Mouse (Mus musculus) c-Kit-positive CD71-positive TER-119-negative erythroid progenitor cells, embryonic 14.5 days (primary cell): ENCODE data around the gene Gm37240.
A peak's percentile ranks its signal among the peaks of the same experiment; 100 is the strongest.

ENCODE experiments used
- DNase-seq: peaks from one replicate; pipeline ENCODE4 v3.0.0-alpha.2; 2013; ENCODE audit warnings: low read depth

Gene Gm37240

DNA sequence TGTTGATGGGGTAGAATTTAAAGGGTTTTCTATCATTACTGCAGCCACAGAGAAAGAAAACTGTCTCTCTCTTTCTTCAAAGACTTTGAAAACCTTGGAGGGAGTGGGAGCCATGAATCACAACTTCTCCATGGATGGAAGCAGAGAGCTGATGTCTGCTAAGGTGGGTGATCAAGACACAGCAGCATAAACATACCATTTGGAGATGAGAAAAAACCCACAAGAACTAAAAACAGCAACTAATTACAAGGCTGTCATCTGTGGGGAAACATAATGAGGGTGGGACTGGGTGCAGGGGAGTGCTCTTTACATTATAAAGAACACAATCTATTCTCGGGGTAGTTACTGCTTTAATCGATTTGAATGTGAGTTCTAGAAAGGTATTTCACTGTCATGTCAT is 622.4 kb downstream of the Gm37240 start:
- no peak for DNase-seq

DNA sequence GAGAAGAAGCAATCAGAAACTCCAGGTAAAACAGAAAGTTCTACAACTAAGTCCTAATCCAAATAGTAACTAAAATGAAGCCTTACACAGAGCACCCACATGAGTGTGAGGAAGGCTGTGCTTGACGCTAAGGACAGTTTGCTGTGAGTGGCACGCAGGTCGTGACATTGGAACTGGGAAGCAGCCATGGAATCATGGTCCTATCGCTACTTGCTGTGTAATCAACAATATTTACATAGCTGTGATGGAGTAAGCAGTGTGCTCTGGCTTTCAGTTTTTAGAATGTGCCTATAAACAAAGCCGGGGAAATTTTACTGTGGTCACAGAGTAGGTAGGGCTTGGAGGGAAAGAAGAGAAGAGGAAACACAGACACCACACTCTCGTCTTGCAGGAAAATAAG is 622.8 kb downstream of the Gm37240 start:
- DNase-seq = no peak

DNA sequence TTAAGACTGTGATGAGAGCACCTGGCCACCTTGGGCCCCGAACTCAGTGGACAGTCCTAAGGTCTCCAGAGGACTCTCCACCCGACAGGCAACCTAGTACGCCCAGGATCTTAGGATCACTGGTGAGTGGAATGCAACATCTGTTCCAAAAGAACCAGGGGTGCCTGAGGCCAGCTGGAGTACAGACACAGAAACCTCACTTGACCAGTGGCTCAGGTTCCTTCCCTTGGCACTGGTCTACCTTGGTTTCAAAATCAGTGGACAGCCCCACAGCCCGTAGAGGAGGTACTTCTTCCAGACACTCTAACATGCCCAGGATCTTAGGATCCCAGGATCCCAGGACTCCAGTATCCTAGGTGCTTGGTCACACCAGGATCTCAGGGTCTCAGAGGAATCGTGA is 632.8 kb downstream of the Gm37240 start:
- no peak for DNase-seq

DNA sequence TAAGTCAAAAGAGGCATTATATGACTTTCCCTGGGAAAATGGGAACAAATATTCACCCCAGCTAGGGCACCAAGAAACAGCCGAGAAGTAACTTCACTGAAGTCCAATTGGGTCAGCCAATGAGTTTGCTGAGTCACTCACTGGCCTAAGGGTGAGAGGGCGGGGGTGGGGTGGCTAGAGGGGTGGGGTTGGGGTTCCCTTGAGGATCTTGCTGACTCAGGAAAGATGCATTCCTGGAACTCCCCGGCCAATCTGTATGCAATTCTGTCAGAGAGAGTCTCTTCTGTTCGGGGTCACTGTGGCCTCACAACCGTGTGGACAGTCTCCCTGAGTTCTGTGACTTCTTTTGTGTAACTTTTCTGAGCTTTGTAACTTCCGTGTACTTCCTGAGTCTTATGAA is 635.7 kb downstream of the Gm37240 start:
- no peak for DNase-seq

DNA sequence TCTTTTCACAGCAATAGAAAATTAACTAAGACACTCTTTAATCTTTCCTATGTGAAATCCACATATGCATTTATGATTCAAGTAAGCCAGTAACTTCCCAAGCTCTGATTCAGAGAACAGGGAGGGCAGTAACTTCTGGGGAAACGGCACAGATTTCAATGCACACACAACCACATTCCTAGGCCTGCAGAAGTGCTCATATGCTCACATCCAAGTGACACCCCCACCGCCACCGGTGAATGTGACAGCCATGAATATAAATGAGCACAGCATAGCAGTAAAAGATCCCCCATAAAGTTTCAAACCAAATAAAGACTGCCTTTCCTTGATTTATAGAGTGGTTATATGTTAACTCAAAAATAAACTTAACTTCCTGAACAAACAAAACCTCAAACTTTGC is 641.2 kb downstream of the Gm37240 start:
- no peak for DNase-seq

DNA sequence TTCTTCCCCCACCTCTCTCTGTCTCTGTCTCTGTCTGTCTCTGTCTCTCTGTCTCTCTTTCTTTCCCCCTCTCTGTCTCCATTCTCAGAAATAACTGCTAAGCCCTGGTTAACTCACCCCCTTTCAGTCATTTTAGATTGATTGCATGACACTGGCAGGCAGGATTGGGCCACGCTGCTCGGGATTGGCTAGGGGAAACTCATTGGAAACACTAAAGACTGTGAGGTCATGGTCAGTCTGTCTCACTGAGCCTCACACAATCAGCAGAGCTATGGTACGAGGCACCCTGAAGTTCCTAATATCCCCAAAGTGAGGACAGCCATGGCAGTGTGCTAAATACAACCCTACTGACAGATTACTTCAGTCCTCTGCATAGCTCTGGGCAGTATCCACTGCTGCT is 650.8 kb downstream of the Gm37240 start:
- no peak for DNase-seq

DNA sequence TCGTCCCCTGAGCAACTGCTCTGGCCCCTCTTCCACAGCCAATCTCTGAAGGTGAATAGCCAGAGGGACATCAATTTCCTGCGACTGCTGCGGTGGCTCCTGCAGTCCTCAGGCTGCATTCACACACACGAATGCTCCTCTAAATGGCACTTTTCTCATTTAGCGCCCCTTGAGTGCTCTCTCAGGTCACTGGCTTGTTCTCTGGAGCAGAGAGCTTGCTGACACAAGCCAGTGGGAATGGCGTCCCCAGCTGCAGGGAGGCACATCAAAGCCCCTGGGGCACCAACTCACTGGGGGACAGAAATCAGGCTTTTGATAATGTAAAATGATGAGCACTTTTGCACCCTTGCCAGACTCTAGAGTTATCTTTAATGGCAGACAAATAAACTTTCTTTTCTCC is 654.5 kb downstream of the Gm37240 start:
- DNase-seq = no peak

DNA sequence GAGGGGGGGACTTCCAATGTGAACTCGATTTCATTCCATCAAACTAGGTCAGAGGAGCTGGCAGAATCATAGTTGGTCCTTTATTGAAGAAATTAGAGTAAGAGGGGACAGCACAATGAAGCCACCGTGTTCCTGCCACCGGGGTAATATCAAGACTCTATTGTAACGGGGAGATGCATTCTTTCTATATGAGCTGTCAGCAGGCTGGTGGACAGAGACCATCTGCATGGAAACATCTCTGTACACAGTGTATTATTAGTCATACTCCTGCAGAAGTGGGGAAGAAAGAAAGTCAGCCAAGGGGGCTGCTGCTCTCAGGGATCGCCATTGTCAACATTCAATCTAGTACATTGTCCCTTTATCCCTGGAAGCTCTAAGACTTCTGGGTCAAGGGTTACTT is 665.3 kb downstream of the Gm37240 start:
- no peak for DNase-seq

DNA sequence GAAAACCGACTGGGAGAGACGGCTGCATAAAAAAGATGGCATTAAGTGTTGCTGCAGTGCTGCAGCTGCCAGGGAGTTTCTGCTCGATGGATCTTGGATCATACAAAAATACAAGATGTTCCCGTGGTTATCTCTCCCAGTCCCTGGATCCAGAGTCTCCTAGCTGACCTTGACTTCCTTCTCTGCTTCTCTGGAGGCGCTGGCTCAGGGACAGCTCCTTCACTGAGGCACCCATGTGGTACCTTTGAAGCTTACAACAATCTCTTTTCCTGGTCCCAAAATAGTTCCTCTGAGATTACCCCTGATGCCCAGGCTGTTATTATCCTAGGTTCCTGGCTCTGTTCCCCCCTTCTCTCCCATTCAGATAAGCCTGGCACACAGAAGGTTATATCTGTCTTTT is 672.4 kb downstream of the Gm37240 start:
- no peak for DNase-seq

DNA sequence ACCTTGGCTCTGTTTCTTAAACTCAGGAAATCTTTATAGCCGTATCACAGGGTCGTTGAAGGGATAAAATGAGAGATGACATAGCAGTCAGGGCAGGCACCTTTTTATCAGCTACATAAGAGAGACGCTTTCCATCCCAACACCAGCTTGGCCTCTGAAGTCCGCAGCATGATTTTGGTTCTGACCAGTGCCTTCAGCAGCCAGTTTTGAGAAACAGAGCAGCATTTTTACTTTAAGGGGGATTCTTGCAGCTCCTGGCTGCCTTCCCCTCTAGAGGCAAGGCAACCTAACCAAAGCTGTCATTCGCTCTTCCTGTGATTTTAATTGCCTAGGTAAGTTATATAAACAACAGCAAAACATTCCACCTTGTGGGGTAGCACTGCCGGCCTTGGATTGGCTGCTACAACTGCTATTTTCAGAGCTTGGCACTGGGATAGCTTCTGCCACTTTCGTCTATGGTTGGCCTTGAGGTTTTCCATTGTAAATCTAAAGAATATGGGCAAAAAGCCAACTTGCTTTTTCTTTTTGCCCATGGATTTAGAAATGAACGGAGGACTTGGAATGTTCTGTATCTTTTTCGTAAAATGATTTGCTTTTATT is 674.5 kb downstream of the Gm37240 start:
- no peak for DNase-seq

DNA sequence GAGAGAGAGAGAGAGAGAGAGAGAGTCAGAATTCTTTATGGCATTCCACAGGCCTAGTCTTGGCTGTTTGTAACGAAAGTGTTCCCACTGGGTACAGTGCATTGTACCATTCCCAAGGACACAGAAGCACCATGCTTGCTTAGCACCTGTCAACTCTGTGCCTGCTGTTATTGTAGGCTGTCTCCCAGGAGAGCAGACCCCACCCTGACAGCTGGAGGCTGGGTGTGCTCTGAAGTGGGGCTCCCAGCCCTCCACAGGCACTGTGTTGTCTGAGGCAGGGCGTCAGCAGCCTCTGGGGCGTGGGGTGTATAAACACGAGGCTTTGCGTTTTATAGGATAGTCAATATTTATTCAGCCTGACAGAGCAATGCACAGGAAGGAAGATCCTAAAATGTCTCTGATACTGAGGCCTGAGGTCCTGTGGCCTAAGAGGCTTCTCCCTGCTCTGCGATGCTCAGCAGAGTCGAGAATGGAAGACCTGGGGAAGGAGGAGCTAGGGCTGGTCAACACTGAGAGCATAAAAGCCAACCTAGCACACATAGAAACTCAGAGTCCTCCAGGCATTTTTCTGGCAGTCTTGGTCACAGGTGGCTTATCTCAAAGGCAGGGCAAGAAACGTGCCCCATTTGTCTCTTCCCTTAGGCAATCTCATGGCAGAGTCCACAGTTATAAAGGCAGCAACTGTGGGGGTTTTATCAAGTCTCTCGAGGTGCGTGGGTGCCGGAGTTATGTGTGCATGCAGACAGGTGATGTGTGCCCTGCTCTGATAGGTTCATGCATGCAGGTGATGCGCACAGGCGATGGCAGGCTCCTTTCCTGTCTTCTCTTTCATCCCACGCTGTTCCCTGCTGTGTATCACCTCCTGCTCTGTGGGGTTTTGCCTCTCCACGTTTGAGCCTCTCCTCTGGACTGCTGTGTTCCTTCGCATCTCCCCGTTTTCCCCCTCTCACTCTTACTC is 677.2 kb downstream of the Gm37240 start:
- no peak for DNase-seq

DNA sequence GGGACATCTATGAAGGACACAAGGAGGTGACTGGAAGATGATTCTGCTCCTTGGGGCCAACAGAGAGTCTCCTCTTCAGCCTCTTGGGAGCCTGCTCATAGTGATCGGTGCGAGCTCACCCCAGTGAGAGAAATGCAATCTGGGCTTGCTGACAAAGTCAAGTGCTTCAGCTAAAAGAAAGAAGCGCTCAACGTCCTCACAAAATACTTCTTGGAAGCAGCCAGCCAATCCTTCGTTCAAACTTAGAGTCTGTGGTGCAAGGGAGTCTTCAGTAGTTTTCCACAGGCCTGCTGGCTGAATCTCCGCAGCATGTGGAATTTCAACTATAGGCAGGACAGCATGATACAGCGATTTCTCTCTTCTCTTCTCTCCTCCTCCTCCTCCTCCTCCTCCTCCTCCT is 680.8 kb downstream of the Gm37240 start:
- no peak for DNase-seq

DNA sequence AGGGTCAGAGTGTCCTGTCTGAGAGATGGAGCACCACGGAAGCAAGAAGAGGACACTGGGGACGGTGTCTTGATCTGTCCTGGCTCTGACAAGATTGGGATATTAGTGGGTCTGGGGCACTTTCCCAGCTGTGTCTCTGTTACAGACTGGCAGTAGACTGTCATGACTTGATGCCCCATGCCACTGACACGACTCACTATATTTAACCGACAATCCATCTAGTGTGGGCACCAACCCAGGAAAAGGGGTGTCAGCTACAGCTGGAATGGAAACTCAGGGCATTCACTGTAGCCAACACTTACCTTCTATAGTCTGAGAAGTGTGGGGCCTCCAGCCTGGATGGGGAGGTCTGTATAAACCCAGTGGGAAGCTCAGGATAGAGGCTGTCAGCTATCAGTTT is 681.4 kb downstream of the Gm37240 start:
- no peak for DNase-seq

DNA sequence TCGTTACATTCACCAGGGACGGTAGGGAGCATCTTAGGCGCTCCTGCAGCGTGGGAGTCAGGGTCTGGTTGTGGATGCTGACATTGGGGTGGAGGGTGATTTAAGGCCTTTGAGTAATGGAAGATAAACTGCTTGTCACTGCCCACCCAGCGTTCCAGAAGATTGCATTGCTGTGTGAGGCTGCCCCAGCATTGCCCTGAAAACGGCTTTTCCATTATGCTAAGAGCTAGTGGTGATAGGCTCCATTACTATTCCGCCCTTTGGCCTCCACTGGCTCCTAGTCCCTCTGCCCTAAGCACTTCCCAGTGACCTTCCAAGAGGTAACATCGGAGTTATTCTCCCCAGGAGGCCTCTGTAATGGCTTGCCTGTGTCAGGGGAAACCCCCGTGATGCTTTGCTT is 683.7 kb downstream of the Gm37240 start:
- DNase-seq = no peak

DNA sequence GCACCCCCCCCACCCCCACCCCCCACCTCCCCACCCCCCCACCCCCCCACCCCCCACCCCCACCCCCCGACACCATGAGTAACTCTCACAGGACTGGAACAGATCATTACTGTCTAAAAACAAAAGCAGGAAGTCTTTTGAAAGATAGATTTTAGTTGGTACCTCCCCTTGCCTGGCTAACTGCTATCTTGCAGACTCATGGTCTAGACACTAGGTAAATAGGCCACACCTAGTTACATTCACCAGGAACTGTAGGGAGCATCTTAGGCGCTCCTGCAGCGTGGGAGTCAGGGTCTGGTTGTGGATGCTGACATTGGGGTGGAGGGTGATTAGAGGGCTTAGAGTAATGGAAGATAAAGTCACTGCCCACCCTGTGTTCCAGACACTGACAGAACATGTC is 684.6 kb downstream of the Gm37240 start:
- no peak for DNase-seq

DNA sequence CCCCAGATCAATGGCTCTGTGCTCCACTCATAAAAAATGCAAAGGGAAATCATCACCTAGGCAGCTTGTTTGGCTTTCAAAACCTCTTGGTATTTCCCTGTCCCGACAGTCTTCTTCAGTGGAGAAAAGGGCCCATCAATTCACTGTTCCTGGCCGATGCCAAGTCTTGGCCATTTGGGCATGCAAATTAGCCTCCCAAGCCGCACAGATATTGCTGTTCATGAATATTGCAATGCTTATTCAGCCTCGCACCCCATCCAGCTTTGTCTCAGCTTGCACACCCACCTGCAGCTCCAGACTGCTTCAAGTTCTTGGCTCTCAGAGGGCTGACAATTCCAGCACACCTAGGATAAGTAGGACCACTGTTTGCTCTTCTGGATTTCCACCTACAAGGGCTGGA is 685.5 kb downstream of the Gm37240 start:
- DNase-seq = no peak

DNA sequence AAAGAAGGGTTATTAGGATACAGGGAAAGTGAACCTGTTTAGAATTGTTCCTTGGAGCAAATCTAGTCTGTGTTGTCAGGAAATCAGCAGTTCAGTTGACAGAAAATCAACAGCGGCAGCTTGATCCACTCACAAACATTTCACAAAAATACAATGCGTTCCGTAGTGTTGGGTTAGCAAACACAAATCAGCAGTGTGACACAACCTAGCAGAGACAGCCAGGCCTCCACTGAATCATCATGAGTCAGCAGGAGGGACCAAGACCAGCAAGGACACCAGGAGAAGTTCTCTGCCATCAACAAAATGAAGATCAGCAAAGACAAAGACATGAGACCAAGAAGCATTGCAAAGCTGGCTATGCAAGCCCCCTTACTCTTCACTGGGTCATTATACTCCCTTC is 688.8 kb downstream of the Gm37240 start:
- no peak for DNase-seq

DNA sequence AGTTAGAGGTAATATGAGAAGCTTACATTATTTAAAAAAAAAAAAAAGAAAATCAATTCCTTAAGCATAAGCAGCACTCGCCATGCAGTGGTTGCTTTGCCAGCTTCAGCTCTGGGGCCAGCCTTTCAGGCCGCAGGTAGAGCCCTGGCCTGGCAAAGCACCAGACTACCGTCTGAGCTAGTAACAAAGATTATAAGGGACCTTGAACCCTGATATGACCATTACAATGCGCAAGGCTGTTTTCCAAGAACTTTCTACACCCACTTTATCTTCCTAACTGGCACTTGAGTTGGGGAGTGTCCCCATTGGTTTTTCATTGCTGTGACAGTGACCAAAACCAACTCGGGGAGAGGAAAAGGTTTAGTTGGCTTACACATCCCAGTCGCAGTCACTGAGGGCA is 690.2 kb downstream of the Gm37240 start:
- no peak for DNase-seq

DNA sequence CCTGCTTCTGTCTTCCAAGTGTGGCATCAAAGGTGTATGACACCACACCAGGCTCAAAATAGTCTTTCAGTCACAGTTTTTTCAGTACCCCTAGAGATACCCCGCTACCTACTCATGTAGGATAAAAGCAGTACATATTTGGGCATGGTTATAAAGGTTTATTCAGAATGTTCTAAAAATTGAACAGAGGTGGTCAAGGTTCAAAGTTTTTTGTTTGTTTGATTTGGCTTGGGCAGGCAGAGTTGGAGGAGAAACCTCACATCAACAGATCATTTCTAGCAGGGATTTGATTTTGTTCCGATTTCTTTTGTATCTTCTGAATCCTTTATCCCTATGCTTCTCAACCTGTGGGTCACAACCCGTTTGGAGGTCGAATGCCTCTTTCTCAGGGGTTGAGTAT is 690.7 kb downstream of the Gm37240 start:
- no peak for DNase-seq

DNA sequence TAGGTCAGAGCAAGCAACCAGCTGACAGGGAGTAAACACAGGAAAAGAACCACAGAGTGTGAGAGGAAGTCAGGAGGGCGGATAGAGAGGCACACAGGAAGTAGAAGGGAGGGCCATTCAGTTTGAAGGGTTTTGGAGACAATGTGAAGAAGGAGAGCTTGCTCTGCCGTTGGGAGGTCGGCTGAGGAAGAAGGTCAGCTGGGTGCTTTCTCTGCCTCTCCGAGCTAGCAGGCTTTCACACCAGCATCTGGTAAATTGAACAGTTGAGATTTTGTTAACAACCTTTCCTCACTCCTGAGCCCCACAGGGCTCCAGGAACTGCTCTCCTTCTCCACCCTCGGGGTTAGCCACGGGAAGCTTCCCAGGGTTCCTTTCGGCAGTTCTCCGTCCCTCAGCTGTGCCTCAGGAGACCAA is 692.2 kb downstream of the Gm37240 start:
- DNase-seq = peak; percentile 24

DNA sequence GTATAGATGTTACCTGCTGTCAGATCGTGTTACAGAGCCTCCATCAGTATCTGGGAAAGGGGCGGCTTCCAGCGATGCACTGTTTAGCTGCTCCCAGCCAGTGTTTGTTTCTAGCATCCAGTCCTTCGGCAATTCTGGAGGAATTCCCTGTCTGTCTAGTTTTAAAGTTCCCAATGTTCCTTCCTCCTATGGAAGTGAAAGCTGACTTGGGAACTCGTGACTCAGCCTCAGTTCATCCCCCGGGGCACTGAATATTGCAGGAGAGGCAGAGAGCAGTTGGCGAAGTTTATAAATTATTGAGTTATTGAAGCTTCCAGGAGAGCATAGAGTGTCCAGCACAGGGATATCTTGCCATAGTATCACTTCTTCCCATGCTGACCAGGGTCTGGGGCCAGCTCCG is 697.5 kb downstream of the Gm37240 start:
- DNase-seq = no peak

DNA sequence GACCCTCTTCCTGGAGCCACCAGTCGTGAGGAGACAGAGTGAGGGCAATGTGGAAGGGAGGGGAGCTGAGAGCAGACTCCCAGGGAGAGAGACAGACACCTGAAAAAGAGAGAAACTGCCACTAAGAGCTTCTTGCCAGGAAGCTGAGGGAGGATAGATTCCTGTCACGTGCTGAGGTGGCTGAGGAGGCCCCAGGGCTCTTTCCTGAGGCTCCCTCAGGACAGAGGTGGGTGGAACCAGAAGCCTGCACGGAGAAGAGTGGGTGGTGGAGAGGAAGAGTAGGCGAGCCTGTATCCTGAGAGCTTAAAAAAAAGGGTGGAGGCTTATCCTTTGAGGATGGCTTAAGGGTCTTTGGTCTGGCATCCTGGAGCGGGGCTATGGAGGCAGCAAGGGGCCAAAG is 699.0 kb downstream of the Gm37240 start:
- no peak for DNase-seq

DNA sequence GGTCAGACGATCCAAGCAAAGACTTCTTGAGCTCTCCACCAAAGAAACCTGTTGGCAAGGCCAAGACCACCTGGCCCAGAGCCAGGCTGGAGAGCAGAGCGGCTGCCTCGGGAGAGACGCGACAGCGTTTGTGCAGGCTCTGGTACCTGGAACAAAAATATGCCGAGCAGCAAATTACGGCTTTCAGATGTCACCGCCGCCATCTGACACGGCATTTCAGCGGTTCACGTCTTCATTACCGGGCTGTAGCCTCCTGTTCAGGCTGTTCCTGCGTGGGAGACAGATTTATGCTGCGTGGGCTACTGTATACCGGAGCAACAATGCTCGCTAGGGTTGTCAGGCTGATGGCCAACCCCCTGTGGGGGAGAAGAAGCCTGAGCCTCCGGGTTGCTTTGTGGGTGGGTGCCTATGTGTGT is 700.6 kb downstream of the Gm37240 start:
- DNase-seq = no peak

DNA sequence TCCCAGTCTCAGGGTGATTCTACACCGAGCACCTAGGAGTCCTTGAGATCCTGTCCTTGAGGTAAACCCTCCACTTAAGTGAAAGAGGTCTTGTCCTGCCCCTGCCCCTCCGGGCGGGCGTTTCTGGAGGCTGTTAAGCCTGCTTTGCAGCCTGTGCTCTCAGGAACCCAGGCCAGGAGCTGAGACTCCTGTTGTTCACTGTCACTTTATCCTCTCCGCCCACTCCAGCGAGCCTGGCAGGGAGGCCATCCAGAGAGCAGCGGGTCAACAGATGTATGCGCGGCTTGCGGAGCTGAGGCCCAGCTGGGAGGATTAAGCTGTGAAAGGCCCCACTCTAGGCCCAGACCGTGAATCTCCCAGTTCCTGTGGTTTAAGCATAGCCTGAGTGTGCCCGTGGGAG is 701.5 kb downstream of the Gm37240 start:
- DNase-seq = no peak
